Mouse (Mus musculus) CD4-positive, CD25-positive, alpha-beta regulatory T cell (primary cell): Measurements from ENCODE around the gene Gm1140. TPM values are rescaled to one million over a fixed set of nuclear protein-coding genes. Genes with fewer than 3 reads are reported as not detected.

Source experiments
- polyA plus RNA-seq: library from polyadenylated mRNA; unstranded; fragments of 100-300 nt; shearing (Covaris generic); gene quantifications from one replicate; pipeline ENCODE4 v1.2.1, GENCODE M21; 2017

The Gm1140 gene
- polyA plus RNA-seq = not detected

DNA sequence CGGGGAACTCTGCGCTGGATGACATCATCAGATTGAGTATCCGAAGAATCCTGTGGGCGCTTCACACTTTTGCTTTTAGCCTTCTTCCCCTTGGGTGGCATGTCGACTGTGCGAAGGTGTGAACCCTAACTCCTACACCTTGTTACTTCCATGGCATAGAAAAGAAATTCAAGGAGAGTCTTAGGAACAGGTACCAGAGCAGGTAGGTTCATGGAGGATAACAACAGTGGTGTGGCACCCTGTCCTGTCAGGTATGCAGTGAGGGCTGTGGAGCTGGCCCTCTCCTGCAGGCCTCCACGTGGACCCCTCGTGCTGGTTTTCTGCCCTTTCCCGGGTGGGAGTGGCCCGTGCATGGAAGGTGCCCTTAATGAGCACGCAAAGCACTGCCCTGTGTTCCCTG, at the start of gene Gm1140:
Gm1140 (minus strand) TSS at position 101 of the 400 bp plus-strand sequence.

DNA sequence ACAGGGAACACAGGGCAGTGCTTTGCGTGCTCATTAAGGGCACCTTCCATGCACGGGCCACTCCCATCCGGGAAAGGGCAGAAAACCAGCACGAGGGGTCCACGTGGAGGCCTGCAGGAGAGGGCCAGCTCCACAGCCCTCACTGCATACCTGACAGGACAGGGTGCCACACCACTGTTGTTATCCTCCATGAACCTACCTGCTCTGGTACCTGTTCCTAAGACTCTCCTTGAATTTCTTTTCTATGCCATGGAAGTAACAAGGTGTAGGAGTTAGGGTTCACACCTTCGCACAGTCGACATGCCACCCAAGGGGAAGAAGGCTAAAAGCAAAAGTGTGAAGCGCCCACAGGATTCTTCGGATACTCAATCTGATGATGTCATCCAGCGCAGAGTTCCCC, 2.0 kb upstream of the Gm1140 start, which contains the start of gene Gm14692:
Gm14692 (plus strand) TSS at position 301 of the 400 bp plus-strand sequence.

Other genes with a start within 250 kb of the Gm1140 start
- gene Gm14692, start 2.1 kb upstream of the Gm1140 start, polyA plus RNA-seq = not detected
- not detected for gene 4933436I01Rik, start 227.9 kb upstream of the Gm1140 start, polyA plus RNA-seq